In genomic region chr1:156089561-156089960, GRCm38 (mm10) we compare ENCODE assay signal across 14 mouse cellular contexts. TPM values are rescaled to one million over a fixed set of nuclear protein-coding genes. Genes with fewer than 3 reads are reported as not detected.
DNase-seq lines count a peak whose midpoint lies in the region; ATAC-seq and TF ChIP-seq lines count a peak whose summit lies in the region.
"Had no signal": no experiment of that assay in that cellular context is flagged by ENCODE, and none has a peak within 500 bp of the region (broad histone marks: within the 10 kb centered on the region; RNA-seq: fewer than 3 reads in every experiment).

No protein-coding gene starts in this region.

- no peaks in the 10 kb centered on the region for H3K9me3 ChIP-seq in hindbrain, embryonic 11.5 days (ENCODE audit: control insufficient read depth, low read length)
- H3K9me3 ChIP-seq in hindbrain, postnatal 0 days (ENCODE audit: low read length): no peaks in the 10 kb centered on the region
- no peaks in the 10 kb centered on the region for H3K9me3 ChIP-seq in neural tube, embryonic 13.5 days
- H3K9me3 ChIP-seq in liver, postnatal 0 days (ENCODE audit: low read length): no peaks in the 10 kb centered on the region
- H3K9me3 ChIP-seq: limb, embryonic 15.5 days had no signal

- no peak overlapping the region for H3K4me3 ChIP-seq in hindbrain, embryonic 11.5 days (ENCODE audit: low read depth, low read length)
- no peak overlapping the region for H3K4me3 ChIP-seq in hindbrain, postnatal 0 days (ENCODE audit: low read length)
- H3K4me3 ChIP-seq in neural tube, embryonic 13.5 days: no peak overlapping the region
- no peak overlapping the region for H3K4me3 ChIP-seq in liver, postnatal 0 days (ENCODE audit: low read depth, low read length)
- H3K4me3 ChIP-seq: limb, embryonic 15.5 days had no signal

- no peaks in the 10 kb centered on the region for H3K4me1 ChIP-seq in hindbrain, embryonic 11.5 days (replicated peaks; ENCODE audit: control insufficient read depth, insufficient read depth, low read length)
- no peaks in the 10 kb centered on the region for H3K4me1 ChIP-seq in hindbrain, postnatal 0 days (ENCODE audit: insufficient read depth, low read length)
- peaks cover 17% of the 10 kb centered on the region for H3K4me1 ChIP-seq in neural tube, embryonic 13.5 days (replicated peaks)
- H3K4me1 ChIP-seq in liver, postnatal 0 days (ENCODE audit: insufficient read depth): no peaks in the 10 kb centered on the region
- H3K4me1 ChIP-seq: limb, embryonic 15.5 days had no signal

- WGBS in hindbrain, embryonic 11.5 days: 69% methylated on average over 8 of the region's 8 CpGs
- WGBS in hindbrain, postnatal 0 days: 71% methylated on average over 8 of the region's 8 CpGs
- WGBS in neural tube, embryonic 13.5 days: 61% methylated on average over 8 of the region's 8 CpGs
- WGBS in liver, postnatal 0 days (ENCODE audit: insufficient replicate concordance): 73% methylated on average over 8 of the region's 8 CpGs

- no peak; the same call in 1 of the 2 replicates for ATAC-seq in hindbrain, embryonic 11.5 days (ENCODE audit: low FRiP score)
- ATAC-seq in hindbrain, postnatal 0 days: no peak
- ATAC-seq in neural tube, embryonic 13.5 days (ENCODE audit: low read depth): peak; percentile 21
- no peak for ATAC-seq in liver, postnatal 0 days

- H3K36me3 ChIP-seq in hindbrain, embryonic 11.5 days (ENCODE audit: control insufficient read depth, insufficient read depth, low read length): no peaks in the 10 kb centered on the region
- H3K36me3 ChIP-seq in hindbrain, postnatal 0 days (ENCODE audit: insufficient read depth, low read length): no peaks in the 10 kb centered on the region
- H3K36me3 ChIP-seq in neural tube, embryonic 13.5 days: no peaks in the 10 kb centered on the region
- no peaks in the 10 kb centered on the region for H3K36me3 ChIP-seq in liver, postnatal 0 days (replicated peaks; ENCODE audit: insufficient read depth, low read length)
- H3K36me3 ChIP-seq: limb, embryonic 15.5 days had no signal

- H3K9ac ChIP-seq in hindbrain, embryonic 11.5 days (ENCODE audit: low read depth, low read length): no peak overlapping the region
- H3K9ac ChIP-seq in hindbrain, postnatal 0 days (replicated peaks; ENCODE audit: low read length): no peak overlapping the region
- no peak overlapping the region for H3K9ac ChIP-seq in neural tube, embryonic 13.5 days
- H3K9ac ChIP-seq in liver, postnatal 0 days (replicated peaks): no peak overlapping the region
- H3K9ac ChIP-seq: limb, embryonic 15.5 days had no signal

- DNase-seq in hindbrain, embryonic 11.5 days (ENCODE audit: low spot score): peak; percentile 33
- DNase-seq in hindbrain, postnatal 0 days (ENCODE audit: low spot score): no peak
- no peak for DNase-seq in neural tube, embryonic 10.5 days (ENCODE audit: extremely low spot score, low spot score)
- peak; percentile 83 for DNase-seq in ZHBTc4 (ENCODE audit: low read depth, low spot score)
- DNase-seq in liver, postnatal 0 days: peak; percentile 45
- DNase-seq in cerebellum, postnatal 10 days: no peak
- DNase-seq in retina, postnatal 1 day: no peak
- DNase-seq: adrenal gland, postnatal 36 days; cerebellum, adult 11 months; kidney, adult 9 months; layer of hippocampus, postnatal 36 days; lung, postnatal 36 days had no signal

- peak overlapping the region; percentile 61; the same call in 1 of the 2 replicates for H3K27ac ChIP-seq in hindbrain, embryonic 11.5 days (ENCODE audit: low read depth, low read length)
- H3K27ac ChIP-seq in hindbrain, postnatal 0 days: no peak overlapping the region
- H3K27ac ChIP-seq in neural tube, embryonic 13.5 days (replicated peaks): peak overlapping the region; percentile 38; the same call in 1 of the 2 replicates
- no peak overlapping the region for H3K27ac ChIP-seq in liver, postnatal 0 days (ENCODE audit: low read depth)
- H3K27ac ChIP-seq: limb, embryonic 15.5 days had no signal

- no peak for TF ChIP-seq EP300 in liver, postnatal 0 days (IDR thresholded peaks at IDR 0.05; ENCODE audit: low read depth)

- H3K27me3 ChIP-seq in hindbrain, embryonic 11.5 days (ENCODE audit: control insufficient read depth, insufficient read depth, low read length): no peaks in the 10 kb centered on the region
- no peaks in the 10 kb centered on the region for H3K27me3 ChIP-seq in hindbrain, postnatal 0 days (ENCODE audit: insufficient read depth, low read length)
- peaks cover 4% of the 10 kb centered on the region for H3K27me3 ChIP-seq in neural tube, embryonic 13.5 days
- no peaks in the 10 kb centered on the region for H3K27me3 ChIP-seq in liver, postnatal 0 days (ENCODE audit: insufficient read depth, low read length)
- H3K27me3 ChIP-seq: limb, embryonic 15.5 days had no signal

- no peak for TF ChIP-seq CTCF in hindbrain, postnatal 0 days (IDR thresholded peaks at IDR 0.05; ENCODE audit: low read depth)
- no peak for TF ChIP-seq CTCF in liver, postnatal 0 days (IDR thresholded peaks at IDR 0.05; ENCODE audit: low read depth)

- no peak overlapping the region for H3K4me2 ChIP-seq in hindbrain, embryonic 11.5 days (replicated peaks; ENCODE audit: low read depth, low read length)
- no peak overlapping the region for H3K4me2 ChIP-seq in hindbrain, postnatal 0 days (ENCODE audit: low read depth, low read length)
- H3K4me2 ChIP-seq in neural tube, embryonic 13.5 days: no peak overlapping the region
- no peak overlapping the region for H3K4me2 ChIP-seq in liver, postnatal 0 days (ENCODE audit: low read depth, low read length)
- H3K4me2 ChIP-seq: limb, embryonic 15.5 days had no signal

RNA-seq across cellular contexts. Expression of gene Tor1aip1, which starts 53.3 kb away (rescaled TPM):
- 38.8 and 44.1 TPM in 2 replicates for polyA plus RNA-seq in hindbrain, embryonic 11.5 days (2014; fragmentation: Nextera tagmentation; extraction: Ambion mirVana)
- total RNA-seq in hindbrain, postnatal 0 days (2014; rRNA removed): 23.1 and 30.5 TPM in 2 replicates
- polyA plus RNA-seq in hindbrain, postnatal 0 days (2015; fragmentation: Nextera tagmentation; extraction: Ambion mirVana): 26.9 and 30.1 TPM in 2 replicates
- 24.2 and 26.5 TPM in 2 replicates for polyA plus RNA-seq in neural tube, embryonic 13.5 days (2015; fragmentation: Nextera tagmentation; extraction: Ambion mirVana)
- 29.1 and 29.2 TPM in 2 replicates for polyA plus RNA-seq in liver, postnatal 0 days (2015; fragmentation: Nextera tagmentation; extraction: Ambion mirVana)

RNA-seq across cellular contexts. Expression of gene Tor1aip2, which starts 54.4 kb away (rescaled TPM):
- 112 and 123 TPM in 2 replicates for polyA plus RNA-seq in hindbrain, embryonic 11.5 days (2014; fragmentation: Nextera tagmentation; extraction: Ambion mirVana)
- total RNA-seq in hindbrain, postnatal 0 days (2014; rRNA removed): 69.4 and 71.7 TPM in 2 replicates
- polyA plus RNA-seq in hindbrain, postnatal 0 days (2015; fragmentation: Nextera tagmentation; extraction: Ambion mirVana): 52.1 and 52.5 TPM in 2 replicates
- 77.3 and 78.9 TPM in 2 replicates for polyA plus RNA-seq in neural tube, embryonic 13.5 days (2015; fragmentation: Nextera tagmentation; extraction: Ambion mirVana)
- polyA plus RNA-seq in liver, postnatal 0 days (2015; fragmentation: Nextera tagmentation; extraction: Ambion mirVana): 43.7 and 45.3 TPM in 2 replicates

Comparison
In these comparisons a context has a peak if more than half of its experiments do, and no peak if none do; other contexts are left out.
1. DNase-seq: peak in hindbrain, embryonic 11.5 days (single experiment), ZHBTc4 (single experiment) and liver, postnatal 0 days (single experiment); none in hindbrain, postnatal 0 days (single experiment), neural tube, embryonic 10.5 days (single experiment), cerebellum, postnatal 10 days (0 of 2) and retina, postnatal 1 day (single experiment).
2. H3K27ac ChIP-seq: peak in hindbrain, embryonic 11.5 days (single experiment) and neural tube, embryonic 13.5 days (single experiment); none in hindbrain, postnatal 0 days (single experiment) and liver, postnatal 0 days (single experiment).